Mouse (Mus musculus) E14TG2a.4 (cell line): ENCODE measurements at regions not wholly inside any gene's neighbourhood (a gene's known extent, or its start where the extent isn't known, plus 50 kb on each side); places are given as distances from the start of the nearest gene placed in this dataset.

Source experiments
- CTCF ChIP-seq: conservative IDR thresholded peaks from 2 replicates; pipeline ENCODE4 v1.5.1; 2014; ENCODE audit warnings: low read length
- POU5F1 ChIP-seq: IDR thresholded peaks from 2 replicates; pipeline ENCODE4 v1.6.1; 2014; ENCODE audit warnings: low read length, borderline replicate concordance

DNA sequence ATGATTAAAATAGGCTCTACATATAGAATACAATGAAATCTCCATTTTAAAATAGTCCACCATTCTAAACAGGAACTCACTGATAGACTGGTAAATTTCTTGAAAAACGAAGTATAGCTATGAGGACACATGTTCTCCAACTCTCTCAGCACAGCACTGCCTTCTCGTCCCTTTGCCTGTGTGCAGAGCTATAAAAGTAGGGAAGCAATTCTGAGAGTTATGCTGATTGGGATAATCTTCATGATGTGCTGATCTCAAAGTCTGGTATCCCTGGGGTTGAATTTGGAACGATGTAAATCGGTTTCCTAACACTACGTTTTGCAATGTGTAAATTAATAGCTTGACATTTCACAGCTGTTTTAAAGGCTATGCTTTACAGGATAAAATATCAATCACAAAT lies 321.4 kb upstream of the Slitrk5 start:
- no peak for TF ChIP-seq CTCF
- TF ChIP-seq POU5F1, result no peak
